In genomic region chr10:85184964-85185608, GRCm38 (mm10) we compare ENCODE assay signal across 8 mouse cellular contexts. TPM values are rescaled to one million over a fixed set of nuclear protein-coding genes. Genes with fewer than 3 reads are reported as not detected.
A peak's percentile ranks its signal among the peaks of the same experiment; 100 is the strongest.
DNase-seq lines count a peak whose midpoint lies in the region; ATAC-seq lines count a peak whose summit lies in the region.

Cry1 (minus strand) TSS chr10:85185064.

- H3K9me3 ChIP-seq in hindbrain, embryonic 13.5 days, result no peaks in the 10 kb centered on the region

- H3K9ac ChIP-seq in hindbrain, embryonic 13.5 days, result peak within 1 kb of the TSS; percentile 90

- H3K27ac ChIP-seq in hindbrain, embryonic 13.5 days, result peak within 1 kb of the TSS; percentile 94

- H3K4me1 ChIP-seq in hindbrain, embryonic 13.5 days (replicated peaks), result peaks cover 21% of the 10 kb centered on the region

- H3K4me2 ChIP-seq in hindbrain, embryonic 13.5 days, result peak within 1 kb of the TSS; percentile 98

- H3K4me3 ChIP-seq in hindbrain, embryonic 13.5 days, result peak within 1 kb of the TSS; percentile 92

- no peaks in the 10 kb centered on the region for H3K27me3 ChIP-seq in hindbrain, embryonic 13.5 days

- peak; percentile 96 for DNase-seq in R1 (ENCODE audit: low read depth, low spot score)
- peak; percentile 98 to 99 for DNase-seq in cerebellum, postnatal 14 days
- DNase-seq in frontal cortex, postnatal 14 days (ENCODE audit: low spot score in 2 of 2), result peak; percentile 96 to 99
- DNase-seq in layer of hippocampus, postnatal 14 days (ENCODE audit: low spot score in 2 of 2), result peak; percentile 98 to 99
- DNase-seq in lung, postnatal 10 days, result peak; percentile 98
- peak; percentile 95 for DNase-seq in ovary, postnatal 14 days (ENCODE audit: low spot score)
- peak; percentile 92 to 93 for DNase-seq in thymus, postnatal 10 days (ENCODE audit: low spot score in 2 of 2)

- H3K36me3 ChIP-seq in hindbrain, embryonic 13.5 days, result no peaks in the 10 kb centered on the region

- ATAC-seq in hindbrain, embryonic 13.5 days (ENCODE audit: low FRiP score), result peak; percentile 97

- WGBS in hindbrain, embryonic 13.5 days, result under 1% methylated on average over 68 of the region's 75 CpGs

RNA-seq across cellular contexts. Expression of gene Cry1, which starts in this region (rescaled TPM):
- polyA plus RNA-seq in hindbrain, embryonic 13.5 days (2015; fragmentation: Nextera tagmentation; extraction: Ambion mirVana), result 32.0 and 33.8 TPM in 2 replicates
- total RNA-seq in layer of hippocampus, postnatal 14 days (2021), result 10 to 100 TPM; 11.9 to 12.1 TPM

Comparison
In these comparisons a context has a peak if more than half of its experiments do, and no peak if none do; other contexts are left out.
1. Peak in every context shown above with its lines: DNase-seq, ATAC-seq, H3K4me3 ChIP-seq and H3K27ac ChIP-seq.